Mouse (Mus musculus) erythroblast, embryonic 14.5 days (primary cell): ENCODE measurements around the gene Fbxl16.

ENCODE experiments used
- GATA1 ChIP-seq: IDR thresholded peaks from 2 replicates; pipeline ENCODE4 v1.6.1; 2012; ENCODE audit warnings: low read length, inconsistent platforms, mixed read lengths
- TAL1 ChIP-seq: IDR thresholded peaks from 3 replicates; pipeline ENCODE4 v1.6.1; 2012; ENCODE audit warnings: low read length, inconsistent platforms, mixed read lengths

GRCm38 (mm10) chr17:25863681-25864080 is 54.8 kb downstream of the Fbxl16 start:
- TF ChIP-seq GATA1 (no peak), TAL1 (no peak)
